ENCODE assay signal across 15 mouse cellular contexts in the genomic region with DNA sequence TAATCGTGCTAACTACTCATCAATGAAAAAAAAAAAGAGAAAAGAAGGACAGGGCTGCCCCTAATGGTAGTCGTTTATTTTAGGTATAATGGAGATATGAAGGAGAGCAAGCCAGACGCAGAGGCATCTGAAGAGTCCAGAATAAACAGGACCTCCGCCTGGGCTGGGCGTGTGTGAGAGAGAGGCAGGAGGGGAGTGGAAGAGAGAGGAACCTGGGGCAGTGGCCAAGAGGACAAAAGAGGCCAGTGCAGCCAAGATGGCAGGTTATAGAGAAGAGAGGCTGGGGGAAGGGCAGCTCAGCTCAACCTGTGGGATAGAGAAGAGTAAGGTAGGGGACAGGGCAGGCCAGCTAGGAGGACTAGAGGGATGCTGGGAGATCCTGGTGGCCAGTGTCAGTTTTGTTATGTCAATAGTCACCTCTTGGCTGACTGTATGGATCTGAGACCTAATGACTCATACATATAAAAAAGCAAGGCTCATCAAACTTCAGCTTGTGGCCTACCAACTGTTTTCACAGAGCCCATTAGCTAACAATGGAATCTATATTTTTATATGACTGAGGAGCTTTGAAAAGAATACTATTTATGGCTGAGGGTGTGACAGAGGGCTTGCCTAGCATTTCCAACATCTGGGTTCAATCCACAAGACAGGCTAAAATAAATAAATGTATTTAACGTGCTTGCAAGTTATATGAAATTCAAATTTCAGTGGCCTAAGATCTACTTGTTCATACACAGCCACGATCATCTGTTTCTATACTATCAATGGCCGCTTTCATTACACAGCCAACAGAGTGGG. TPM values are rescaled to one million over a fixed set of nuclear protein-coding genes. Genes with fewer than 3 reads are reported as not detected.
DNase-seq lines count a peak whose midpoint lies in the region; ATAC-seq and TF ChIP-seq lines count a peak whose summit lies in the region.
"Had no signal": no experiment of that assay in that cellular context is flagged by ENCODE, and none has a peak within 500 bp of the region (broad histone marks: within the 10 kb centered on the region; RNA-seq: fewer than 3 reads in every experiment).

No protein-coding gene starts in this region.

- no peak for TF ChIP-seq EP300 in lung, postnatal 0 days (IDR thresholded peaks at IDR 0.05)

- no peak overlapping the region for H3K4me3 ChIP-seq in heart, embryonic 11.5 days (ENCODE audit: low read depth, low read length)
- H3K4me3 ChIP-seq in lung, postnatal 0 days (ENCODE audit: low read depth, low read length) = no peak overlapping the region
- no peak overlapping the region for H3K4me3 ChIP-seq in embryonic facial prominence, embryonic 14.5 days (ENCODE audit: low read depth, low read length)
- H3K4me3 ChIP-seq: limb, embryonic 12.5 days; midbrain, embryonic 10.5 days; neural tube, embryonic 12.5 days had no signal

- H3K9ac ChIP-seq in heart, embryonic 11.5 days (ENCODE audit: low read depth, low read length) = no peak overlapping the region
- H3K9ac ChIP-seq in lung, postnatal 0 days (replicated peaks; ENCODE audit: low read depth) = no peak overlapping the region
- H3K9ac ChIP-seq in embryonic facial prominence, embryonic 14.5 days (ENCODE audit: low read depth, low read length) = no peak overlapping the region
- H3K9ac ChIP-seq: forebrain, postnatal 0 days; limb, embryonic 12.5 days; neural tube, embryonic 12.5 days had no signal

- H3K27me3 ChIP-seq in heart, embryonic 11.5 days (ENCODE audit: control insufficient read depth, insufficient read depth, low read length) = no peaks in the 10 kb centered on the region
- no peaks in the 10 kb centered on the region for H3K27me3 ChIP-seq in lung, postnatal 0 days (replicated peaks; ENCODE audit: insufficient read depth, low read length)
- H3K27me3 ChIP-seq in embryonic facial prominence, embryonic 14.5 days (replicated peaks; ENCODE audit: control insufficient read depth, insufficient read depth, low read length) = no peaks in the 10 kb centered on the region
- H3K27me3 ChIP-seq: limb, embryonic 12.5 days; neural tube, embryonic 12.5 days had no signal

- H3K4me2 ChIP-seq in heart, embryonic 11.5 days = no peak overlapping the region
- no peak overlapping the region for H3K4me2 ChIP-seq in lung, postnatal 0 days (replicated peaks; ENCODE audit: low read depth, low read length)
- H3K4me2 ChIP-seq in embryonic facial prominence, embryonic 14.5 days (ENCODE audit: low read depth, low read length) = no peak overlapping the region
- H3K4me2 ChIP-seq: limb, embryonic 12.5 days; neural tube, embryonic 12.5 days had no signal

- ATAC-seq in heart, embryonic 11.5 days (replicated peaks; ENCODE audit: insufficient number of reproducible peaks, low FRiP score, low TSS enrichment) = no peak
- peak; percentile 34 for ATAC-seq in lung, postnatal 0 days
- no peak for ATAC-seq in embryonic facial prominence, embryonic 14.5 days (ENCODE audit: low read depth)
- 0 out of 2 replicates have a peak, but pooled peaks have one; percentile 45 for ATAC-seq in megakaryocyte-erythroid progenitor cell, adult 5-6 weeks (replicated peaks; ENCODE audit: low FRiP score, low TSS enrichment, poor library complexity, severe bottlenecking)
- ATAC-seq: forebrain, postnatal 0 days had no signal

- H3K27ac ChIP-seq in heart, embryonic 11.5 days (ENCODE audit: low read depth, low read length) = no peak overlapping the region
- no peak overlapping the region; the same call in 1 of the 2 replicates for H3K27ac ChIP-seq in lung, postnatal 0 days (ENCODE audit: low read length)
- H3K27ac ChIP-seq in embryonic facial prominence, embryonic 14.5 days (replicated peaks; ENCODE audit: low read depth, low read length) = peak overlapping the region; percentile 53; the same call in 1 of the 2 replicates
- H3K27ac ChIP-seq: limb, embryonic 12.5 days; midbrain, embryonic 10.5 days; neural tube, embryonic 12.5 days had no signal

- peak; percentile 15; the same call in 1 of the 2 replicates for TF ChIP-seq CTCF in lung, postnatal 0 days (IDR thresholded peaks at IDR 0.05)

- DNase-seq in heart, adult 18-20 months = peak; percentile 48 to 55
- no peak for DNase-seq in lung, postnatal 0 days (ENCODE audit: low spot score)
- DNase-seq in lung, postnatal 4 days = no peak
- DNase-seq in embryonic facial prominence, embryonic 14.5 days (ENCODE audit: low spot score) = peak; percentile 29
- no peak for DNase-seq in thymus, postnatal 0 days (ENCODE audit: low spot score)
- DNase-seq in yolk sac, embryonic 10.5 days (ENCODE audit: low spot score) = no peak
- DNase-seq: forebrain, postnatal 0 days; kidney, adult 2 months; right cerebral cortex, adult 18-20 months had no signal

- 73% methylated on average over 8 of the region's 8 CpGs for WGBS in heart, embryonic 11.5 days (ENCODE audit: insufficient replicate concordance)
- WGBS in lung, postnatal 0 days = 52% methylated on average over 8 of the region's 8 CpGs
- WGBS in embryonic facial prominence, embryonic 14.5 days = 66% methylated on average over 8 of the region's 8 CpGs

- H3K9me3 ChIP-seq in heart, embryonic 11.5 days (replicated peaks; ENCODE audit: control insufficient read depth, low read length) = no peaks in the 10 kb centered on the region
- H3K9me3 ChIP-seq in lung, postnatal 0 days (ENCODE audit: low read length) = no peaks in the 10 kb centered on the region
- H3K9me3 ChIP-seq in embryonic facial prominence, embryonic 14.5 days (ENCODE audit: control insufficient read depth, low read length) = no peaks in the 10 kb centered on the region
- H3K9me3 ChIP-seq: G1E; limb, embryonic 12.5 days; neural tube, embryonic 12.5 days had no signal

- H3K36me3 ChIP-seq in heart, embryonic 11.5 days (ENCODE audit: control insufficient read depth, insufficient read depth, low read length) = no peaks in the 10 kb centered on the region
- no peaks in the 10 kb centered on the region for H3K36me3 ChIP-seq in lung, postnatal 0 days (ENCODE audit: insufficient read depth, low read length)
- H3K36me3 ChIP-seq in embryonic facial prominence, embryonic 14.5 days (ENCODE audit: control insufficient read depth, insufficient read depth, low read length) = no peaks in the 10 kb centered on the region
- H3K36me3 ChIP-seq: limb, embryonic 12.5 days; neural tube, embryonic 12.5 days had no signal

- peaks cover 16% of the 10 kb centered on the region for H3K4me1 ChIP-seq in heart, embryonic 11.5 days (ENCODE audit: control insufficient read depth, insufficient read depth, low read length)
- peaks cover 15% of the 10 kb centered on the region; the same call in 1 of the 2 replicates for H3K4me1 ChIP-seq in lung, postnatal 0 days (ENCODE audit: insufficient read depth, low read depth, low read length)
- H3K4me1 ChIP-seq in embryonic facial prominence, embryonic 14.5 days (ENCODE audit: control insufficient read depth, insufficient read depth, low read length) = peaks cover 20% of the 10 kb centered on the region
- H3K4me1 ChIP-seq: midbrain, embryonic 10.5 days had no signal

RNA-seq across cellular contexts. Expression of a gene that starts 16.9 kb away (rescaled TPM):
- 100 to 1,000 TPM in 1 of 2 experiments, 10 to 100 TPM in 1; 97.7 to 104 TPM for total RNA-seq in heart, adult 18-20 months (2021)
- polyA plus RNA-seq in heart, embryonic 11.5 days (2014; fragmentation: Nextera tagmentation; extraction: Ambion mirVana) = 44.7 and 46.1 TPM in 2 replicates
- 43.0 and 47.6 TPM in 2 replicates for polyA plus RNA-seq in lung, postnatal 0 days (2015; fragmentation: Nextera tagmentation; extraction: Ambion mirVana)
- 45.4 and 47.0 TPM in 2 replicates for polyA plus RNA-seq in embryonic facial prominence, embryonic 14.5 days (2014; fragmentation: Nextera tagmentation; extraction: Ambion mirVana)
- 46.9 and 63.7 TPM in 2 replicates for total RNA-seq in megakaryocyte-erythroid progenitor cell, adult 5-6 weeks (2014; fragmentation: Nextera tagmentation)
- total RNA-seq in megakaryocyte-erythroid progenitor cell, adult 5-6 weeks (2017) = 77.1 and 105 TPM in 2 replicates
- 33.2 and 41.1 TPM in 2 replicates for polyA plus RNA-seq in thymus, postnatal 0 days (2015; fragmentation: Nextera tagmentation; extraction: Ambion mirVana)

Comparison
In these comparisons a context has a peak if more than half of its experiments do, and no peak if none do; other contexts are left out.
1. DNase-seq: peak in heart, adult 18-20 months (2 of 2) and embryonic facial prominence, embryonic 14.5 days (single experiment); none in lung, postnatal 0 days (single experiment), lung, postnatal 4 days (0 of 2), thymus, postnatal 0 days (single experiment) and yolk sac, embryonic 10.5 days (single experiment).
2. ATAC-seq: peak in lung, postnatal 0 days (single experiment) and megakaryocyte-erythroid progenitor cell, adult 5-6 weeks (single experiment); none in heart, embryonic 11.5 days (single experiment) and embryonic facial prominence, embryonic 14.5 days (single experiment).